Mouse (Mus musculus) gastrocnemius, adult 18-20 months (tissue): ENCODE data around the gene Aspn. TPM values are rescaled to one million over a fixed set of nuclear protein-coding genes. Genes with fewer than 3 reads are reported as not detected.

Source experiments
- DNase-seq: peaks from one replicate; pipeline ENCODE4 v3.0.0; 2021; ENCODE audit warnings: low spot score
- long read RNA-seq, 2 experiments: library from polyadenylated mRNA; stranded (forward); transcript quantifications; one replicate each; pipeline ENCODE4 v2.0.0; 2021
- total RNA-seq, 2 experiments: library from RNA; stranded (reverse); gene quantifications; 2 replicates each; pipeline ENCODE4 v1.2.3; 2021

Aspn gene
- total RNA-seq = 10 to 100 TPM in 1 of 2 experiments, 1 to 10 TPM in 1; 7.6 to 14.9 TPM
- long read RNA-seq, experiment 1, transcript Aspn-201 (8 exons, 2,310 nt) = major isoform, 6 of 6 reads
- long read RNA-seq, experiment 1, partial matches to known transcripts = 0 of 6 reads
- long read RNA-seq, experiment 1, other reads (novel, unspliced or antisense) = 0 of 6 reads
- long read RNA-seq, experiment 2, transcript Aspn-201 (8 exons, 2,310 nt) = major isoform, 8 of 8 reads
- long read RNA-seq, experiment 2, partial matches to known transcripts = 0 of 8 reads
- long read RNA-seq, experiment 2, other reads (novel, unspliced or antisense) = 0 of 8 reads

DNA sequence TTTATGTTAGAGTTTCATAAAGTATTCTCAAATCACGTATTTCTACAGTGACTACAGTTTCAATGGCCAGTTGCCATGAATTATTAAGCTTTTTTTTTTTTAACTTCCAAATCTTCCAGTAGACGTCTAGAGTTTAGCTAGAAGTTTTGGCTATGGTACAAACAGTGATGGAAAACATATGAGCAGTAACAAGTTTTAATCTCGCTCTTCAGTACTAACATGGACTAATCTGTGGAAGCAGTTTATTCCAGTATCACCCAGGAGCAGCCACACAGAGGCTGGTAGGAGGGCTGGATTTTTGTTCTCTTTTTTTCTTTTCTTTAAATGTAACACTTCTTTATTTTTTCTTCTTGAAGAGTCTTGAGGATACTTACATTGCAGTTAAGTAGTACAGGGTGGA is at the start of gene Aspn:
Gene Aspn, plus strand, starts transcription at position 165 of the 400 bp plus-strand sequence.
- no peak for DNase-seq

- DNase-seq = no peak
Observed at GRCm38 (mm10) chr13:49504510-49504909, 39.7 kb upstream of the Aspn start, which contains the start of gene Ecm2. Gene Ecm2, plus strand, starts transcription at chr13:49504810.

DNA sequence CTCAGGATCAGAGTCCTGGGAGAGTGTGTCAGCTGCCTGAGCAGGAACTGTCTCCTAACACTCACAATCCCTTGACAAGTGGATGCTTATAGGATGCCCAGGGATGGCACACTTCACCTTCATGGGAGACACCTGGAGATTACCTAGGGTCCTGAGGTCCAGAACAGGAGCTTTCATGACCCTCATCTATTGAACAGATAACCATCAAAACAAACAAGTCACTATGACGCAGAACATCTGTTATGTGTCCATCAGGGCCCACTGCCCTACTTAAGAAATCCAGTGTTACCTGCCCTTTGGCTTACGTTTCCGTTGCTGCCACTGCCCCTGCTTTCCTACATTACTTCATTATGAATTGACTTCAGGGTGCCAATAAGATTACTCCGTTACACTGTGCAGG is 38.5 kb upstream of the Aspn start:
- DNase-seq = peak; percentile 17

DNA sequence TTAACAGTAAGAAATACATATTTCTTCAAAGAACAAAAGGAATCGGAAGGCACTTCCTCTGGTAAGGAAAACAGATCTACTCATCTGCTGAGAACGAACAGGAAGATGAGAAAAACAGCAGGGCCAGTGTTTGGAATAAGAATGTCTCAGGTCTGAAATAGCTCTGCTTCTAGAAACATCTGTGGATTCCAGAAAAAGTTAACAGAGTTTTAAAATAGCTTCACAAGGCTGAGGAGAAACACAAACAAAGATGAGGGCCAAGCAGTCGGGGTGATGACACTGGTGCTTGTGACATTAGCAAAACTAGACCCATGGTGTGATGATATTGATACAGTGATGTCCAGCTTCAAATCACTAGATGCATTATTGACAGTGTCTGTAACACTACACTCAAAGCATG is 37.1 kb upstream of the Aspn start:
- peak; percentile 21 for DNase-seq

DNA sequence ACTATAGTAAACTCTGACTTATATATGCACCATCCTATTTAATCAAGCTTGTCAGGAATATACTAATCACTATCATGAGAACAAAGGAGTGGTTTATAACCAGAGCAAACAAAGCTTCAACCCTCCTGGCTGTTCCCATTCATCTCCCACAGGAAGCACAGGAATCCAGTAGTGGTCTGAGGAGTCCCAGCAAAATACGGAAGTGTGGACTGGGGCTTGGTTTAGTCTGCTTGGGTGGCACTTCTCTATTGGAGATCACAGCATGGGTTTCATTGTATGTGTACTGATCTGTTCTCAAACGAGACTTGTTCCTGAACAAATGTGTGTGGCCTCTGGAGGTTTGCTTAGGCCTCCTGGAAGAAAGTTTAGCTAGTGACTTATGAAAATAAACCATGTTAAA is 25.5 kb upstream of the Aspn start:
- no peak for DNase-seq

DNA sequence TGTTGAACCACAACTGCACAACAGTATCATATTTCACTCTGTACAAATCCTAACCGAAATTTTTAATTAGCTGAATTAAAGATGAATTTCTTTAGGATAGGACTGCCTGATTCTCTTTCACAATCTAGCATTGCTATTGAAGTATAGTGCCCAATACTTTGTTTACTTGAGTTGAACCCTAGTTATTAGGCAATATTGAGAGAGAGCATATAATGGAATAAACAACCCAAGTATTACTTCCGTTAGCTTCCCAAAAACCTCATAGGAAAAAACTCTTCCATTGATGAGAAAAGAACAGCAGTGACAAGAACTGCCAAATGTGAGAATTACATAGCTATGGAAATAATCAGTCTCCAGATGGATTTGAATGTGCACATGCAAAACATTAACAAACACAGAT is 18.0 kb upstream of the Aspn start:
- DNase-seq = no peak

GRCm38 (mm10) chr13:49530636-49531035 is 13.6 kb upstream of the Aspn start:
- no peak for DNase-seq

DNA sequence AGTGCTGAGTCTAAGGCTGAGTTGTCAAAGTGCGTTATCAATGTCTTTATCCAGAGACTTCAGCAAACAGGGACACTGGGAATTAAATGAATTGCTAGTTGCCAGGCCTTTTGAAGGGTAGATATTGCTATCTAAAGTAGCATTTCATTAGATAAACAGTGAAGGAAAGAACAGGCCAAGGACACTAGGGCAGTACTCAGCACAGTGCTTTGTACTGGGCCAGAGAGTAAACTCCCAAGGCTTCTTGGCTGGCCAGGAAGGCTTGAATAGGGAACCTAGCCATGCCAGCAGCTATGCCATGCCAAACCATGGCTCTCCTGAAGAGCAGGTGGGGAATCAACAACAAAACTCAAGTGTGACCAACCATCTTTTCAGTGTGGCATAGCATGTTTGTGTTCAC is 7.3 kb upstream of the Aspn start:
- DNase-seq = no peak

GRCm38 (mm10) chr13:49538693-49539092 is 5.5 kb upstream of the Aspn start:
- no peak for DNase-seq

DNA sequence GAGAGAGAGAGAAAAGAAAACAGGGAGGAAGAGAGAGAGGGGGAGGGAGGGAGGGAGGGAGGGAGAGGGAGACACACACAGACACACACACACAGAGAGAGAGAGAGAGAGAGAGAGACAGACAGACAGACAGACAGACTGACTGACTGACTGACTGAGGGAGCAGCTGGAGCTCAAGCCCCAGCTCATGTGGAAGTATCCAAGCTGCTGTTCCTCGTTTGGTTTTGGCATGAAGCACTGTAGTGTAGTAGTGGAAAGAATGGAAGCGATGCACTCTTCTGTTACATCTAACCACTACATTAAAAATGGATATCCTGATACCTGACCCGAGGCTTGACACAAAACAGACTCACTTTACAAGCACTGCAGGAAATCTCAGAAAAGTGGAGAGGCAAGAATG is 1.4 kb downstream of the Aspn start:
- peak; percentile 28 for DNase-seq

- peak; percentile 34 for DNase-seq
Observed at GRCm38 (mm10) chr13:49546517-49546916, 2.3 kb downstream of the Aspn start.

- no peak for DNase-seq
Observed at GRCm38 (mm10) chr13:49547563-49548150, 3.4 kb downstream of the Aspn start.

GRCm38 (mm10) chr13:49549616-49550015 is 5.4 kb downstream of the Aspn start:
- no peak for DNase-seq

DNA sequence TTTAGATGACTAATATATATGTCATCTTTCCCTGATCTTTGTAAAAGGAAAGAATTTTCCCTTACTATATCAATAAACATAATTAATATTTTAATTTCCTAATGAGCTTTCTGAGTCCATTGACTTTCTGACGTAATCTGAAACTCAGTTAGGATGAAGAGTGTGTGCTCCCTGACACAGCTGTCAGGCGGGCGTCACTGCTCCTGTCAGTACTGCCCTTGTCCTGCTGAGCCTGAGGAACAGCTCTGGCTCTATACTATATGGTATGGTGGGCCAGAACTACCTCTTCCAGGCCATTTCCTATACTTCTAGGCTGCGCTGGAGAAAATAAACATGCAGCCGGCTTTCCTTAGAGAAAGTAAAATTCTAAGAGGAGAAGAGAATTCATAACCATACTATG is 10.3 kb downstream of the Aspn start:
- DNase-seq = no peak

- DNase-seq = peak; percentile 48
Observed at GRCm38 (mm10) chr13:49556203-49556602, 12.0 kb downstream of the Aspn start.

DNA sequence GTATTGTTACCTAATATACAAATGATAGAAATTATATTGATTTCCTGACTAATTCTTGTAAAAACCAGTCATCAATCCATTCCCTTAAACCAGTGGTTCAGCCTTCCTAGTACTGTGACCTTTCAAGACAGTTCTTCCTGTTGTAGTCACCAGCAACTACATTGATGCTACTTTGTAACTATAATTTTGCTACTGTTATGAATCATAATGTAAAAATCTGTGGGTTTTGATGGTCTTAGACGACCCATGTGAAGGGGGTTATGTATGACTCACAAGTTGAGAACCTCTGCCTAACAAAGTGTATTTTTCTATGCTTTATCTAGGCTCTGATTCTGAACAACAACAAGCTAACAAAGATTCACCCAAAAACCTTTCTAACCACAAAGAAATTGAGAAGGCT is 12.7 kb downstream of the Aspn start:
- DNase-seq = no peak

- DNase-seq = peak; percentile 46
Observed at GRCm38 (mm10) chr13:49559185-49559584, 14.9 kb downstream of the Aspn start.

DNA sequence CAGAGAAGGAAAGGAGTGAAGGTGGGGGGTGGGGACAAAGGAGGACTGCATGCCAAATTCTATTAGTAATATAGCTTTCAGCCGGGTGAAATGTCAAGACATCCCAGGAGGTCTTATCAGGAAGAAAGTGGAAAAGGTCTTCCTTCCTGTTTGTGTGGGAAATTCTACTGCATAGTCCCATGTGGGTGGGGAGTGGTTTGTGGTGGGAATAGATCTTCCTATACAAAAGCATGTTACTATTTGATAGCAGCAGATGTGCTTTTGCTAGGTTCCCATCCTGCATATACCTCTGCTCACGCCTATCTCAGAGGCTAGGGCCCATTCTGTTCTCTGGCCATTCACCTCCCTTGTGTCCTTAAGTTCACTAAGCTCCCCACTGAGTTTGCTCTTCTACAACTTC is 16.6 kb downstream of the Aspn start:
- DNase-seq = no peak

- no peak for DNase-seq
Observed at GRCm38 (mm10) chr13:49564347-49564746, 20.1 kb downstream of the Aspn start.

- DNase-seq = no peak
Observed at GRCm38 (mm10) chr13:49570371-49570770, 26.1 kb downstream of the Aspn start.

DNA sequence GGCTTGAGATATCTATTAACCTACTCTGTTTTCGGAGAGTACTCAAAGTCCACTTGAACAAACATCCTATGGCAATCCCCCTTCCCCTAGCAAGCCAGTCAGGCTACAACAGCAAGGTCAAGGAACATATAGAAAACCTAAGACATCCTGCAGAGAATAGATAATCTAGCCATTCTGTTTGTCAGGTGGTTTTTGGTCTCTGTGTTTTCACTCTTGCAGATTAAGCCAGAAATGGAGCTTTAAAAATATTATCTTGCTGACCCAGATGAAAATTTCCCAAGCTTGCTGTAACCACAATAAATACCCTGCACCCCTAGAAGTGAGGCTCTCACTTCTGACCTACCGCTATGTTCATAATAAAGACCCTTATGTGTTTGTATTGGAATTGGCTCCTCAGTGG is 27.2 kb downstream of the Aspn start:
- no peak for DNase-seq

DNA sequence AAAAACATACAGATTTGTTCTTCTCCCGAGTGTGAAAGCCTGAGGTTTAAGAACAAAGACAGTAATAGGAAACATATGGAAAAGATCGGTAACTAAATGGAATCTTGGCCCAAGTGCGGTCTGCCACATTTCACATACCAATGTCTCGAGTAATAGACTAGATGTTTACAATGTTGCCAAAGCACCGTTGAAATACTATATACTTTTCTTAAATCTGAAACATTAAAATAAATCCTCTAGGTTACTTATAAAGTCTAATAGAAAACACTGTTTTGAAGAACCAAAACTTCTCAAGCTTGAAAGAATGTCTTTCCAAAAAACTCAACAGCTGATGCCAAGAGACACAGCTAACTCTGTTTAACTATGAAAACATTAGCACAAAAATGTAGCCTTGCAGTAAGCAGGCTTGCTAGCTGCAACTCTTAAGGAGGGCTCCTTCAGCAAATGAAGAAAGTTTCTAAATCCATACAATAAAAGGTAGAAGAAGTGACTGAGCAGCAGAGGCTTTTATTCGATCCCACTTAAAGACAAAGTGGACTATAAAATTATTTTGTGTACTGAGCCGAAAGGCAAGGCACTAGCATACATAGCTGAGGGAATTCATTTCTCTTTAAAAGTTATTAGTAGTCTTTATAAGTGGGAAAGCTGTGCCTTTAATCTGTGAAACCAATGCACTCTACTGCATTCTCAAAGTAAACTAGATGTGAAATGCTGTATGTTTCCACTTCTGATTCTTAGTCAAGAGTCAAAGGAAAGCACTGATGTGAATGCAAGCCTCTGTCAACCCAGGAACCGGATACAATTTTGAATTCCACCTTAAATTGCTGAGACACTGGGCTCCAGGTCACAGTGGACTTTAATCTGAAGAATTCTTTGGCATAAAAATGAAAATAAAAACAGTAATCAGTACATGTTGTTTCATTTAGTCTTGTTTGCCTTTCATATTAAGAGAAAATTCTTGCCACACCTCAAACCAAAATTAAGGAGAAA is 37.6 kb downstream of the Aspn start, which contains the start of gene Omd:
Gene Omd, plus strand, starts transcription at position 922 of the 990 bp plus-strand sequence.
- DNase-seq = peak; percentile 33
